Mouse (Mus musculus) hindbrain, embryonic 12.5 days (tissue): ENCODE results near the gene Tbc1d10a. TPM values are rescaled to one million over a fixed set of nuclear protein-coding genes. Genes with fewer than 3 reads are reported as not detected.

Source experiments
- ATAC-seq: fragments of 200-750 bp; cut with Nextera tagmentation; 2 replicates; pipeline ENCODE4 v1.8.0; 2017; ENCODE audit warnings: moderate TSS enrichment; ENCODE audit not compliant: low FRiP score
- H3K27ac ChIP-seq: fragments of 300-500 bp; sonication (generic); 2 replicates; pipeline ENCODE4 v1.5.1; 2016; ENCODE audit warnings: mild to moderate bottlenecking
- H3K27me3 ChIP-seq: fragments of 300-500 bp; sonication (generic); 2 replicates; pipeline ENCODE4 v1.6.1; 2016; ENCODE audit warnings: mild to moderate bottlenecking
- H3K36me3 ChIP-seq: fragments of 300-500 bp; sonication (generic); 2 replicates; pipeline ENCODE4 v1.6.1; 2016; ENCODE audit warnings: mild to moderate bottlenecking
- H3K4me1 ChIP-seq: fragments of 300-500 bp; sonication (generic); 2 replicates; pipeline ENCODE4 v1.6.1; 2016
- H3K4me2 ChIP-seq: fragments of 300-500 bp; sonication (generic); replicated peaks from 2 replicates; pipeline ENCODE4 v1.6.1; 2016; ENCODE audit warnings: mild to moderate bottlenecking
- H3K4me3 ChIP-seq: fragments of 300-500 bp; sonication (generic); 2 replicates; pipeline ENCODE4 v1.5.1; 2016; ENCODE audit warnings: mild to moderate bottlenecking
- H3K9ac ChIP-seq: fragments of 300-500 bp; sonication (generic); 2 replicates; pipeline ENCODE4 v1.6.1; 2016; ENCODE audit warnings: mild to moderate bottlenecking, moderate library complexity
- H3K9me3 ChIP-seq: fragments of 300-500 bp; sonication (generic); replicated peaks from 2 replicates; pipeline ENCODE4 v1.6.1; 2016; ENCODE audit warnings: mild to moderate bottlenecking
- WGBS: fragments of 180-500 bp; shearing (Covaris S2); methylation state at CpG from one replicate; pipeline ENCODE4 v1.1.7; 2016; 5-methylcytosine and 5-hydroxymethylcytosine counted together
- polyA plus RNA-seq: library from polyadenylated mRNA; unstranded; fragments of >200 nt; fragmentation: Nextera tagmentation; extraction: Ambion mirVana; gene quantifications from 2 replicates; pipeline ENCODE4 v1.2.1, GENCODE M21; 2016

Tbc1d10a gene
- polyA plus RNA-seq, 1 experiment from 2014 or later, result 29.2 TPM

- no peak for ATAC-seq
- peaks cover 4% of the 10 kb centered on the region for H3K36me3 ChIP-seq
- no peak overlapping the region for H3K4me2 ChIP-seq
- H3K27me3 ChIP-seq, result peaks cover 25% of the 10 kb centered on the region
- H3K9ac ChIP-seq, result no peak overlapping the region
- H3K9me3 ChIP-seq, result no peaks in the 10 kb centered on the region
- no peak overlapping the region for H3K27ac ChIP-seq
- H3K4me3 ChIP-seq, result no peak overlapping the region
- 65% methylated on average over 9 of the region's 9 CpGs for WGBS
- H3K4me1 ChIP-seq, result peaks cover 4% of the 10 kb centered on the region; the same call in 1 of the 2 replicates
Measured at GRCm38 (mm10) chr11:4219908-4220307, 33.3 kb downstream of the Tbc1d10a start.

GRCm38 (mm10) chr11:4220443-4221400, 34.1 kb downstream of the Tbc1d10a start:
- H3K27me3 ChIP-seq, result peaks cover 25% of the 10 kb centered on the region
- H3K9me3 ChIP-seq, result no peaks in the 10 kb centered on the region
- no peak overlapping the region for H3K4me2 ChIP-seq
- no peak overlapping the region for H3K4me3 ChIP-seq
- ATAC-seq, result no peak; the same call in 1 of the 2 replicates
- H3K36me3 ChIP-seq, result no peaks in the 10 kb centered on the region
- WGBS, result 49% methylated on average over 28 of the region's 28 CpGs
- no peak overlapping the region for H3K9ac ChIP-seq
- peaks cover 4% of the 10 kb centered on the region; the same call in 1 of the 2 replicates for H3K4me1 ChIP-seq
- no peak overlapping the region for H3K27ac ChIP-seq

GRCm38 (mm10) chr11:4222046-4222950, 35.7 kb downstream of the Tbc1d10a start:
- H3K27me3 ChIP-seq, result peaks cover 25% of the 10 kb centered on the region
- peaks cover 4% of the 10 kb centered on the region; the same call in 1 of the 2 replicates for H3K4me1 ChIP-seq
- no peak overlapping the region for H3K9ac ChIP-seq
- no peak overlapping the region for H3K27ac ChIP-seq
- H3K4me3 ChIP-seq, result no peak overlapping the region
- no peak for ATAC-seq
- no peak overlapping the region for H3K4me2 ChIP-seq
- no peaks in the 10 kb centered on the region for H3K9me3 ChIP-seq
- no peaks in the 10 kb centered on the region for H3K36me3 ChIP-seq
- WGBS, result 76% methylated on average over 17 of the region's 17 CpGs

DNA sequence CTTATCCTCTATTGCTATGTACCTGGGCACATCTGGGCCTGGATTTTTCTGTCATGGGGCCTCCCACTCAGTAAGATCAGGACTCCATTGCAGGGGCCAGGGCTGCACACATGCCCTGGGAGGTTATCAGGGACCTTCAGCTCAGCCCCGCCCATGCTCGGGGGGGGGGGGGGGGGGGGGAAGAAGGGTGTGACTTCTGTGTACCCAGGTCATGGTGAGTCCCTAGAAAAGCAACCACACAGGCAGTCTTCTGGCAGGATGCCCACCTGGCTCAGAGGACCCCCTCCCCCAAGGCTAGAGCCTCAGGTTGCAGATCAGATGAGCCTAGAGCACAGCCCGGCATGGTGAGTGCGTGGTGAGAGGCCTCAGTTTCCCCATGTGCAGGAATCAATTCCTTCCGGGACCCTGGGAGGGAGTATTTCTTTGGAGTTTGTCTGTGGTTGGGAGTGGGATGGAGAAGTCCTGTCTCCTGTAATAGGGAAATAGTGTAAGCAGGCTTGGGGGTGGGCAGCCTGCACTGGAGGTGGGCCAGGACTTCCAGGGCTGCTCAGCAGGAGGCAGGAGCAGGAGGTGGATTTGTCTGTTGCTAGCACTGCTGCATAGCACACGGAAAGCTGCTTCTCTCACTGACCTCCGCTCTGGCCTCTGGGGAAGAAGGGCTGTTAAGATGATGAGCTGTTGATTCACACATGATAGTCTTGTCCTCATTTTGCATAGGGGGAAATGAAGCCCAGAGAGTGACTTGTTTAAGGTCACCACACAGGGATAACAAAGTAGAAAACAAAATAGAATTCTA, 37.0 kb downstream of the Tbc1d10a start:
- no peak overlapping the region for H3K27ac ChIP-seq
- 29% methylated on average over 7 of the region's 7 CpGs for WGBS
- ATAC-seq, result no peak

DNA sequence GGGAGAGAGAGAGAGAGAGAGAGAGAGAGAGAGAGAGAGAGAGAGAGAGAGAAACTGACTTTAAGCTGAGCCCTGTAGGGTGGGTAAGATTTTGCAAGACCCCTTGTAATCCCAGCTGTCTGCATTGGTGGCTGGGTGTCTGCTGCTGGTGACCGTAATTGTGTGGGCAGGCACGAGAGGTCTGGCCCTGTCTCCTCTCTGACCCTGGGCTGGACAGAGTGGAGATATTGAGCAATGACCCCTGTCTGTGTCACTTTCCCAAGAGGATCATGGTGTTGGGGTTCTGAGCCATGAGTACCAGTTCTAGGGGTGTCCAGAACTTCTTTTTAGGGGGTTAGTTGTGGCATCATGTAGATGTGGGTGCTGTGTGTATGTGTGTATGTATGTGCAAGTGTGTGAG, 37.6 kb downstream of the Tbc1d10a start:
- WGBS, result 52% methylated on average over 2 of the region's 2 CpGs
- no peak for ATAC-seq
- Histone ChIP-seq H3K4me2 (no peak overlapping the region), H3K4me3 (no peak overlapping the region), H3K27ac (no peak overlapping the region), H3K9ac (no peak overlapping the region), H3K4me1 (no peaks in the 10 kb centered on the region), H3K36me3 (no peaks in the 10 kb centered on the region), H3K27me3 (peaks cover 6% of the 10 kb centered on the region), H3K9me3 (no peaks in the 10 kb centered on the region)

More for the DNA sequence above, 37.0 kb downstream of the Tbc1d10a start:
- Histone ChIP-seq H3K9me3 (no peaks in the 10 kb centered on the region), H3K4me2 (no peak overlapping the region), H3K27me3 (peaks cover 12% of the 10 kb centered on the region), H3K9ac (no peak overlapping the region), H3K36me3 (no peaks in the 10 kb centered on the region), H3K4me3 (no peak overlapping the region), H3K4me1 (peaks cover under 1% of the 10 kb centered on the region; the same call in 1 of the 2 replicates)

GRCm38 (mm10) chr11:4226569-4227325, 40.2 kb downstream of the Tbc1d10a start:
- WGBS, result 77% methylated on average over 5 of the region's 5 CpGs
- Histone ChIP-seq H3K4me1 (no peaks in the 10 kb centered on the region), H3K4me2 (no peak overlapping the region)

GRCm38 (mm10) chr11:4228463-4228862, 41.9 kb downstream of the Tbc1d10a start:
- H3K4me3 ChIP-seq, result no peak overlapping the region
- WGBS, result 45% methylated on average over 8 of the region's 8 CpGs
- no peak overlapping the region for H3K9ac ChIP-seq
- H3K27ac ChIP-seq, result no peak overlapping the region
- H3K9me3 ChIP-seq, result no peaks in the 10 kb centered on the region
- no peak overlapping the region for H3K4me2 ChIP-seq
- ATAC-seq, result no peak
- H3K36me3 ChIP-seq, result no peaks in the 10 kb centered on the region
- H3K4me1 ChIP-seq, result no peaks in the 10 kb centered on the region
- no peaks in the 10 kb centered on the region for H3K27me3 ChIP-seq

More at GRCm38 (mm10) chr11:4226569-4227325, 40.2 kb downstream of the Tbc1d10a start:
- ATAC-seq, result no peak
- Histone ChIP-seq H3K9ac (no peak overlapping the region), H3K36me3 (no peaks in the 10 kb centered on the region), H3K27ac (no peak overlapping the region), H3K4me3 (no peak overlapping the region), H3K27me3 (no peaks in the 10 kb centered on the region), H3K9me3 (no peaks in the 10 kb centered on the region)

DNA sequence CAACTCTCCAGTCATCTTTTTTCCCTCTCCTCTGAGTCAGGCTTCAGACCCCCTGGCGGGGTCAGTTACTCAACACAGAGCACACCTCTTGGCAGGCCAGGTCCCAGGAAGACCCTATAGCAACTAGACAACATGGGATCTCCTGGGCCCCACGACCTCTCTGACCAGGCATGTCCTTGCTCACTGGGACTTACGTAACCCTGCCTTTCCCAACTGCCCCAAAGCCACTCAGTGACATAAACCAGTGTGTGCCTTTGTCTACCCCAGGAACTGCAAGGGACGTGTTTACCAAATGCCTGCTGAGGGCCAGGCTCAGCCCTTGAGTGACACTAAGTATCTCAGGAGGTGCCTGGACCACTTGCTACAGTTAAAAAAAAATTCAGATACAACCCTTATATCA, 43.3 kb downstream of the Tbc1d10a start:
- H3K27me3 ChIP-seq, result no peaks in the 10 kb centered on the region
- H3K4me3 ChIP-seq, result no peak overlapping the region
- no peaks in the 10 kb centered on the region for H3K4me1 ChIP-seq
- no peak overlapping the region for H3K4me2 ChIP-seq
- no peaks in the 10 kb centered on the region for H3K9me3 ChIP-seq
- H3K27ac ChIP-seq, result no peak overlapping the region
- WGBS, result 64% methylated on average over 4 of the region's 4 CpGs
- no peak overlapping the region for H3K9ac ChIP-seq
- no peaks in the 10 kb centered on the region for H3K36me3 ChIP-seq
- no peak for ATAC-seq

DNA sequence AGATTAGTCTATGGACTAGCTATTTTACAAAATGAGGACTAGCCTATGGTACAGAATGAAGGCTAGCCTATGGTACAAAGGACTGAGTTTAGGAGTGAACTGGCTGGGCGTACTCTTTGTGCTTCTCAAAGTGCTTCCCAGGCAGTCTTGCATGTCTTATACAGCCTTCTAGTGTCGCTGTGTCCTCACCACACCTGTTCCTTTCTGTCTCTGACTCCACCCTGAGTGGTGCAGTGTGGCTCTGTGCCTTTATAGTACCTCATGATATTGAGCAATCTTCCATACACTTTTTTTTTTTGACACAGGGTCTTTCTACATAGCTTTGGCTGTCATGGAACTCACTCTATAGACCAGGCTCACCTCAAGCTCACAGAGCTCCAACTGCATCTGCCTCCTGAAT, 44.8 kb downstream of the Tbc1d10a start:
- no peaks in the 10 kb centered on the region for H3K27me3 ChIP-seq
- H3K36me3 ChIP-seq, result no peaks in the 10 kb centered on the region
- 89% methylated on average over 2 of the region's 2 CpGs for WGBS
- no peak overlapping the region for H3K9ac ChIP-seq
- no peak overlapping the region for H3K4me3 ChIP-seq
- no peaks in the 10 kb centered on the region for H3K4me1 ChIP-seq
- H3K4me2 ChIP-seq, result no peak overlapping the region
- H3K9me3 ChIP-seq, result no peaks in the 10 kb centered on the region
- no peak overlapping the region for H3K27ac ChIP-seq
- no peak for ATAC-seq

GRCm38 (mm10) chr11:4232644-4233043, 46.1 kb downstream of the Tbc1d10a start:
- Histone ChIP-seq H3K27ac (no peak overlapping the region), H3K9me3 (no peaks in the 10 kb centered on the region), H3K4me2 (no peak overlapping the region), H3K36me3 (no peaks in the 10 kb centered on the region), H3K4me3 (no peak overlapping the region), H3K27me3 (no peaks in the 10 kb centered on the region), H3K4me1 (no peaks in the 10 kb centered on the region), H3K9ac (no peak overlapping the region)
- no peak for ATAC-seq
- WGBS, result 74% methylated on average over 12 of the region's 12 CpGs

GRCm38 (mm10) chr11:4235052-4235655, 48.6 kb downstream of the Tbc1d10a start:
- Histone ChIP-seq H3K9me3 (no peaks in the 10 kb centered on the region), H3K27ac (no peak overlapping the region), H3K27me3 (no peaks in the 10 kb centered on the region), H3K9ac (no peak overlapping the region), H3K36me3 (no peaks in the 10 kb centered on the region), H3K4me1 (no peaks in the 10 kb centered on the region), H3K4me3 (no peak overlapping the region), H3K4me2 (no peak overlapping the region)
- ATAC-seq, result no peak
- WGBS, result 88% methylated on average over 6 of the region's 6 CpGs
